Mouse (Mus musculus) liver, adult 2 months (tissue): ENCODE measurements around the gene Irf7. TPM values are rescaled to one million over a fixed set of nuclear protein-coding genes. Genes with fewer than 3 reads are reported as not detected.

ENCODE experiments used
- DNase-seq: peaks from one replicate; pipeline ENCODE4 v3.0.0-alpha.2; 2011; ENCODE audit warnings: low read depth, low spot score; ENCODE audit errors: extremely low read depth
- H3K27ac ChIP-seq: fragments of 200-500 bp; replicated peaks from 2 replicates; pipeline ENCODE4 v1.5.1; 2012; ENCODE audit warnings: low read depth, mild to moderate bottlenecking, control low read depth, inconsistent platforms, low read length; ENCODE audit not compliant: insufficient read depth
- H3K27me3 ChIP-seq: fragments of 200-500 bp; 2 replicates; pipeline ENCODE4 v1.6.1; 2012; ENCODE audit warnings: mild to moderate bottlenecking, moderate library complexity, low read length, inconsistent platforms; ENCODE audit not compliant: control insufficient read depth, insufficient read depth
- H3K36me3 ChIP-seq: fragments of 200-500 bp; 2 replicates; pipeline ENCODE4 v1.6.1; 2012; ENCODE audit warnings: low read length, inconsistent platforms; ENCODE audit not compliant: control insufficient read depth, insufficient read depth
- H3K4me1 ChIP-seq: fragments of 200-500 bp; 2 replicates; pipeline ENCODE4 v1.6.1; 2011; ENCODE audit warnings: low read length; ENCODE audit not compliant: control insufficient read depth, insufficient read depth
- H3K4me3 ChIP-seq: fragments of 200-500 bp; 2 replicates; pipeline ENCODE4 v1.5.1; 2011; ENCODE audit warnings: low read depth, mild to moderate bottlenecking, control low read depth, low read length, moderate library complexity; ENCODE audit not compliant: insufficient read depth
- H3K79me2 ChIP-seq: fragments of 200-500 bp; 2 replicates; pipeline ENCODE4 v1.6.1; 2012; ENCODE audit warnings: inconsistent platforms, mild to moderate bottlenecking, low read length, moderate library complexity; ENCODE audit not compliant: control insufficient read depth, insufficient read depth
- H3K9ac ChIP-seq: fragments of 200-500 bp; 2 replicates; pipeline ENCODE4 v1.6.1; 2012; ENCODE audit warnings: low read depth, mild to moderate bottlenecking, control low read depth, inconsistent platforms, low read length
- CTCF ChIP-seq: fragments of 200-500 bp; IDR thresholded peaks from 2 replicates; pipeline ENCODE4 v1.5.1; 2011; ENCODE audit warnings: low read depth, low read length, control low read depth
- POLR2A ChIP-seq: fragments of 200-500 bp; IDR thresholded peaks from 2 replicates; pipeline ENCODE4 v1.6.1; 2011; ENCODE audit warnings: low read length, control low read depth; ENCODE audit not compliant: insufficient read depth; ENCODE audit errors: extremely low read depth
- WGBS: fragments of 180-500 bp; shearing (Covaris S2); methylation state at CpG from one replicate; pipeline ENCODE4 v1.1.7; 2018; 5-methylcytosine and 5-hydroxymethylcytosine counted together
- polyA plus RNA-seq: library from polyadenylated mRNA; depleted of rRNA; stranded (reverse); fragments of >200 nt; gene quantifications from 2 replicates; pipeline ENCODE4 v1.2.3, GENCODE M21; 2012
- total RNA-seq: library from RNA; depleted of rRNA; stranded (reverse); fragments of >200 nt; gene quantifications from 2 replicates; pipeline ENCODE4 v1.2.3, GENCODE M21; 2014

Gene Irf7
- total and polyA plus RNA-seq, 2 experiments = 32.2 to 102 TPM

DNA sequence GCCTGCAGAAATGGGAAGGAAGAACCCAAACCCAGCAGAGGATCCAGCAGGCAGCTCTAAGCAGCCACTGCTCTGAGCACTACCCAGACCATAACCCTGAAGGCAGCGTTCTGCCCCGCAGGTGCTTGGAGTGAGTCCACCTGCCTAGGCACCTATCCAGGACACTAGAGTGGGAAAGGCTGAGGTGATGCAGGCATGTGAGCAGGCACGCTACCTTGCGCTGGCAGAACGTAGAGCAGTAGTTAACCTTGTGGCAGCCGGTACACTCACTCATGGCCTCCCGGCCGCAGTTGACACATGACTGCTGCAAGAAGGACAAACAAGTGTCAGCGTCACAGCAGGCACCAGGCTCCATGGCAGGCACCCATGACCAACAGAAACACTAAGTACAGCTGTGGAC is 35.1 kb upstream of the Irf7 start:
- Histone ChIP-seq H3K9ac (no peak overlapping the region), H3K4me3 (no peak overlapping the region), H3K4me1 (peaks cover 11% of the 10 kb centered on the region), H3K27ac (peak overlapping the region; percentile 5), H3K36me3 (no peaks in the 10 kb centered on the region), H3K27me3 (no peaks in the 10 kb centered on the region), H3K79me2 (no peaks in the 10 kb centered on the region)
- WGBS = 47% methylated on average over 9 of the region's 9 CpGs
- peak; percentile 93 for DNase-seq
- TF ChIP-seq CTCF (no peak), POLR2A (no peak)

DNA sequence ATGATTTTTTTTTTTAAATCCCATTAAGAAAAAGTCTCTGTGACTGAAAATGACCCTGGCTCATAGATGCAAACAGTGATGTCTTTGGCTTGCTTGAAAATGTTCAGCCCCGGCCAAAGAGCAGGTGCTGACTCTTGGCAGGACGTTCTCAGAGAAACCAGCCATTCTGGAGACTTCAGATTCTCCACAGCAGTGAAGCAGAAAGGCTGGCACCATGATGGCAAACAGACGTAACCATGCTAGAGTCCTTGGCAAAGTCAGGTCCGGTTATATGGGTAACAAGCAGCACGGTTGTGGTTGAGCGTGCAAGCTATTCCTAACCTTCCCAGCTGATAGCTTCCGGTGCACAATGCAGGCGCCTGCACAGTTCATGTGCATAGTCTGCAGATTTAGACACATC is 32.9 kb upstream of the Irf7 start:
- Histone ChIP-seq H3K27ac (no peak overlapping the region), H3K79me2 (no peaks in the 10 kb centered on the region), H3K4me1 (peaks cover 6% of the 10 kb centered on the region), H3K4me3 (no peak overlapping the region), H3K36me3 (no peaks in the 10 kb centered on the region), H3K27me3 (peaks cover 2% of the 10 kb centered on the region; the same call in 1 of the 2 replicates), H3K9ac (no peak overlapping the region)
- DNase-seq = no peak
- 91% methylated on average over 8 of the region's 8 CpGs for WGBS
- TF ChIP-seq POLR2A (no peak), CTCF (no peak)

DNA sequence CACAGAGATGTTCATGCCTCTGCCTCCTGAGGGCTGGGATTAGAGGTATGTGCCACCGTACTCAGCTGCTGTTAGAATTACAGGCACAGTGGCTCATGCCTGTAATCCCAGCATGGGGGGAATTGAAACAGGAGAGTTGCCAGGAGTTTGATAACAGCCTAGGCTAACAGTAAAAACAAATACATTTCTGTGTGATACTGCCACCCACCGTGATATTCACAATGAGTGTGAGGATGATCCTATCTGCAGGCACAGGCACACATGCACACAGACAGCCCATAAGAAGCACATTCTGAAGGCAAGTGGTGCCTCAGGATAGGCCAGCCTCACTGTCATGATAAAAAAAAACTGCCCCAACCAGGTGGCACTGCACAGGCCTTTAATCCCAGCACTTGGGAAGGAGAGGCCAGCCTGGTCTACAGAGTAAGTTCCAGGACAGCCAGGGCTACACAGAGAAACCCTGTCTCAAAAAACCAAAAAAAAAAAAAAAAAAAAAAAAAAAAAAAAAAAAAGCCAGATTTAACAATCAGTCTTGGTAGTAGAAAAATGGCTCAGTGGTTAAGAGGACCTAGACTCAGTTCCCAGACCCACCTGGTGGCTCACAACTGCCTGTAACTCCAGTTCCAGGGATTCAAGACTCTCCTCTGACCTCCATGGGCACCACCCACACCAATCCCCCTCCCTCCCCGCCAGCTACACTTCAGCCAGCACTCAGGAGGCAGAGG is 31.8 kb upstream of the Irf7 start:
- TF ChIP-seq POLR2A (no peak), CTCF (no peak)
- Histone ChIP-seq H3K4me3 (no peak overlapping the region), H3K9ac (no peak overlapping the region), H3K79me2 (no peaks in the 10 kb centered on the region), H3K27ac (no peak overlapping the region), H3K27me3 (peaks cover 9% of the 10 kb centered on the region), H3K4me1 (peaks cover 6% of the 10 kb centered on the region), H3K36me3 (no peaks in the 10 kb centered on the region)
- WGBS = 79% methylated on average over 3 of the region's 3 CpGs
- no peak for DNase-seq

DNA sequence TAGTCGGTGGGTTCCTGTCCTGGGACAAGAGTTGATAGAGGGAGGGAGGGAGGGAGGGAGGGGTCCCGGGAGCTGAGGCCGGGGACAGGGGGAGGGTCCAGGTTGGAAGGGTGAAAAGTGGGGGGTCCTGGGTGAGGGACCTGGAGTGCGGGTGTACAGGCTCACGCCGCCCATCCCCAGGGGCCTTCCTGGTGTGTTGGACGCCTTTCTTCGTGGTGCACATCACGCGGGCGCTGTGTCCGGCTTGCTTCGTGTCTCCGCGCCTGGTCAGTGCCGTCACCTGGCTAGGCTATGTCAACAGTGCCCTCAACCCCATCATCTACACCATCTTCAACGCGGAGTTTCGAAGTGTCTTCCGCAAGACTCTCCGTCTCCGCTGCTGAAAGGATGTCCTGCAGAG is 28.2 kb upstream of the Irf7 start:
- Histone ChIP-seq H3K27ac (no peak overlapping the region), H3K79me2 (no peaks in the 10 kb centered on the region), H3K4me1 (no peaks in the 10 kb centered on the region; the same call in 1 of the 2 replicates), H3K4me3 (no peak overlapping the region; the same call in 1 of the 2 replicates), H3K36me3 (no peaks in the 10 kb centered on the region), H3K9ac (no peak overlapping the region), H3K27me3 (peaks cover 19% of the 10 kb centered on the region)
- WGBS = 15% methylated on average over 20 of the region's 22 CpGs
- DNase-seq = no peak
- no peak for TF ChIP-seq CTCF
- no peak for TF ChIP-seq POLR2A

DNA sequence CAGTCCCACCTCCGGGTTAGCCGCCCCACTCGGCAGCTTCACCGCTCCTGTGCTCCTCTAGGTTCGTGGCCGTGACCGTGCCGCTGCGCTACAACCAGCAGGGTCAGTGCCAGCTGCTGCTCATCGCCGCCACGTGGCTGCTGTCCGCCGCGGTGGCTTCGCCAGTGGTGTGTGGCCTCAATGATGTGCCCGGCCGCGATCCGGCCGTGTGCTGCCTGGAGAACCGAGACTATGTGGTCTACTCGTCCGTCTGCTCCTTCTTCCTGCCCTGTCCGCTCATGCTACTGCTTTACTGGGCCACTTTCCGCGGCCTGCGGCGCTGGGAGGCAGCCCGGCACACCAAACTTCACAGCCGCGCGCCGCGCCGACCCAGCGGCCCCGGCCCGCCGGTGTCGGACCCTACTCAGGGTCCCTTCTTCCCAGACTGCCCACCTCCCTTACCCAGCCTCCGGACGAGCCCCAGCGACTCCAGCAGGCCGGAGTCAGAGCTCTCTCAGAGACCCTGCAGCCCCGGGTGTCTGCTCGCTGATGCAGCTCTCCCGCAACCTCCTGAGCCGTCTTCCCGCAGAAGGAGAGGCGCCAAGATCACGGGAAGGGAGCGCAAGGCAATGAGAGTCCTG is 27.7 kb upstream of the Irf7 start:
- DNase-seq = peak; percentile 34
- TF ChIP-seq CTCF = peak; percentile 53
- no peak for TF ChIP-seq POLR2A
- H3K27me3 ChIP-seq = peaks cover 19% of the 10 kb centered on the region

More for the DNA sequence above, 27.7 kb upstream of the Irf7 start:
- no peaks in the 10 kb centered on the region for H3K79me2 ChIP-seq
- H3K36me3 ChIP-seq = no peaks in the 10 kb centered on the region
- no peak overlapping the region for H3K9ac ChIP-seq
- peak overlapping the region; percentile 1; the same call in 1 of the 2 replicates for H3K4me3 ChIP-seq
- H3K27ac ChIP-seq = no peak overlapping the region
- H3K4me1 ChIP-seq = no peaks in the 10 kb centered on the region; the same call in 1 of the 2 replicates
- WGBS = 2% methylated on average over 50 of the region's 53 CpGs
